Mouse (Mus musculus) kidney, postnatal 14 days (tissue): ENCODE results near the gene Tinagl1.

ENCODE experiments used
- DNase-seq: peaks from one replicate; pipeline ENCODE4 v3.0.0; 2022; ENCODE audit warnings: mixed read lengths

Tinagl1 gene

DNA sequence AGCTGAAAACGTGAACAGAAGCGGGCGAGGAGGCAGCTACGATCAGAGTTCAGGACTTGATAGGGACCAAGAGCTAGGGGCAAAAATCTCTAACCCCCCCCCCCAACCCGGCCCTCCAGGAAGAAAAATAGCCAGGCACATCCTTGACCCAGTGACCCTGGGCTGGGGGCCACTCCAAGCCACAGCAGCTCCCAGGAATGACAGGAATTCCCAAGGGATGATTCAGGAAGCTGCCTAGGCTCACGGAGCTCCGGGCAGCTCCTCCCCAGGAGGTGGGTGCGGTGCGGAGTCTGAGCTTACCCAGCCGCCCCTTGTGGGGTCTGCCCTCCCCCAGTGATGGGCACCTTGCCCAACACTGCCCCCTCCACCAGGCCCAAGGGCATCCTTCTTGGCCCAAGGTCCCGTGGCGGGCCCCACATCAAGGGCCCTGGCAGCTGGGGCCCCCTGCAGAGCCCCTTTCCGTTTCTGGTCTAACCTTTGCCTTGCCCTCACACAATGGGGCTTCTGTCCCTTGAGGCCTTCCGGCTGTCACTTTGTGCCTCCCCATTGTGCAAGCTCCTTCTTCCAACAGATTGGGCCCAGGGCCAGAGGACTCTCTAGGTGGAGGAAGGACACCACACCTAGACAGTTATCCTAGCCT is at the start of gene Tinagl1:
Tinagl1 (minus strand) TSS at position 51 of the 640 bp plus-strand sequence.
- DNase-seq: peak; percentile 78

DNA sequence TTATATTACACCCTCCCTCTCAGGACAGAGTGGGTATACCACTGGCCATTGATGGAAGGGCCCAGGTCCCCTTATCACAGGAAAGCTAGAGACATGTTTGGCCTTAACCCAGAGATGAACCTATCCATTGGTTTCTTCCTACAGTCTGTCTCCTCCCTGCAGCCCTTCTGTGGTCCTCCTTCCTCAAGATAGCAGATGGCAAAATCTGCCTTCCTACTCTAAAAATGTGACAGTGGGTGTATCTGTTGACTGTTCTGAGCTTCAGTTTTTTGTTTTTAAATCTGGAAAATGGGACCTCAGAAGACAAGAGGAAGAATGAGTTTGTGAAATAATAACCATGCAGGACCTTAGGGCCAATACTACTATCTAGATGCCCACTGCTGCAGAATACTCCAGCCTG is 49.1 kb upstream of the Tinagl1 start:
- DNase-seq: no peak

DNA sequence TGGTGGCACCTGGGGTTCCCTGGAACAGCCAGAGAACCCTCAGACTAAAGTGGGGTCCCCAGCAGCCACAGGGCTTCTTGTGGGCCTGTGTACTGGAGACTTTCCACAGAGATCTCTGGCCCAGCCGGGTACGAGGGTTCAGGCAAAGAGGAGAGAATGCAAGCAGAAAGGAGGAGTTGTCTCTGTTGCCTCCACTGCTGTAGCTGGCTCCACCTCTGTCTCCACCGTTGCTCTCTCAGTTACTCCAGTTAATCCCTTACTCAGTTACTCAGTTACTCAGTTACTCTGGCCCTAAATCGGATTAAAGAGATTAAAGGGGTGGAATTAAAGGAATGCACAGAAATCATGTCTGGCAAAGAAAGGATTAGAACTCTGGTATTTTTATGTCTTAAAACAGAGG is 47.3 kb upstream of the Tinagl1 start, which contains the start of gene Gm853:
Gm853 (minus strand) TSS at position 223 of the 400 bp plus-strand sequence.
- DNase-seq: peak; percentile 15

DNA sequence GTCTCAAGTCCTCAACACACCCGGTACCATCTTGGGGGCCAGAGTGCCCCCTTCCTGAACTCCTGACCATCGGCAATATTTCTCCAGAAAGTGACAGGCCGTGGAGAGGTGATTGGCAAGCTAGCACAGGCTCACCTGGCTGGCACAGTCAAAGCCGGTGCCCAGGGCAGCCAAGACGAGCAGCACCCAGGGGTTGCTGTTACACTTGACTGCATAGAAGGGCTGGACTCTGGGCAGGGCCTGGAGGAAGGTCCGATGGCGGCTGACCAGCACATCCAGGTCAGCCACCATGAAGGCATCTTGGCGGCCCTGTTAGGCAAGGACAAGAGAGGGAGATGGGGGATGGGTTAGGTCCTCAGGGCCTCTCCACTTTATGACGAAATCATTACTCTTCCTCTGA is 45.3 kb upstream of the Tinagl1 start:
- DNase-seq: peak; percentile 52

DNA sequence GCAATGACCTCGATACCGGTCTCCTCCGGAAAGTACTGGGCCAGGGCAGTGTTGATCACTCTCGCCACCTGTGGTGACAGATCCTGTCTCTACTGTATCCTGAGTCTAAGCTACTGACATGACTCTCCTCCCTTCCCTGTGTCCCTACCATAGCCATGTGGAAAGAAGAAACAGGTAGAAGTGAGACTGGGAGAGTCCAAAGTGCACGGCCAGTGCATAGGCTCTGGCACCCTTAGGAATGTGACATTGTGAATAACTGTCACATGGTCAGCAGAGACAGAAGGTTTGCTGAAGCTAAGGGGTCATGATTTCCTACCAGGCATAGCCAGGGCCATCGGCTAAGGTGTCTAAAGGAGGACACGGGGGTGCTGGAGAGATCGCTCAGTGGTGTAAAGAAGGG is 40.5 kb upstream of the Tinagl1 start:
- DNase-seq: peak; percentile 18

DNA sequence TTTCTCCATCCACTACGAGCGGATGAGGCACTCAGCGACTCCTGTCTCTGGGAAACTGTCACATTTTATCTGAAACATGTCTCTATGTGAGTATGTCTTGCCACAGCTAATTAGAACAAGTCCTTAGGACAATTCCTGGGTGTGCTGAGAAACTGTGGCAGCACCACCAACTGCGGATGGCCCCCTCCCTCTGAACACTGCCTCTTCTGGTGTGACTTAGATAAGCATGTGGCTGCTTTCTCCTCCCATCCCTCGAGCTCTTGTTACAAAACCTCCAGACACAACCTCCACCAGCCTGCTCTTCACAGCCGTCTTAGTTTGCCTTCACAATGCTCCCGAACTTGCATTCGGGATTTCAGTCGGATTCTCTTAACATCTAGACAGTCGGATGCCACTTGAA is 38.9 kb upstream of the Tinagl1 start:
- DNase-seq: no peak

DNA sequence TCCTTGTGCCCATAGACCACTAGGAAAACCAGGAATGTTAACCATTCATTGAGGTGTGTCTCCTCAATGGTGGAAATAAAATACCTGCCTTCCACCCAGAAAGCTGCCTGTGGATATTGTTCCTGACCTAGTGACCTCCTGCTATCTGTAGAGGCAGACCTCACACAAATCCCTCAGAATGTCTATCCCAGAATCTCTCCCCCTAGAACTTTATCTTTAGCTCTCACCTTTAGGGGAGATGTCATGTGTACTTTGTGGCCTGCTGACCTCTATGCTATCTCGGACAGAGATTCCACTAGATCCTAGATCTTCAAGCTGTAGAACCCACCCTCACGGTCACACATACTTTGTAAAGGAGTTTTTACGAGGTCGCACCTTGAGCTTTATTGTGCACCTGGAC is 38.3 kb upstream of the Tinagl1 start:
- no peak for DNase-seq

DNA sequence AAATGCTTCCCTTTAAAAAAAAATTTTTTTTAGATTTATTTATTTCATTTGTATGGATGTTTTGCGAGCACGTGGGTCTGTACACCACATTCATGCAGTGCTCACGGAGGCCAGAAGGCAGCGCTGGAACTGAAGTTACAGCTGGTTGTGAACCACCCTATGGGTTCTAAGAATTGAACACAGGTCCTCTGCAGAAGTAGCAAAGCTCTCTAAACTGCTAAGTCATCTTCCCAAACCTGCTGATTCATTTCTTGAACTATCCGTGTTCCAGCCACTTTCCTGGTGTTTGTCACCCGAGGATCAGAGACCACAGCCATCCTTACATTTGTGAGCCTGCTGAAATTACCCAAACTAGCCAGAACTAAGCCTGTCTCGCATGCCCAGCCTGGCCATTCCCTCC is 37.5 kb upstream of the Tinagl1 start:
- no peak for DNase-seq

DNA sequence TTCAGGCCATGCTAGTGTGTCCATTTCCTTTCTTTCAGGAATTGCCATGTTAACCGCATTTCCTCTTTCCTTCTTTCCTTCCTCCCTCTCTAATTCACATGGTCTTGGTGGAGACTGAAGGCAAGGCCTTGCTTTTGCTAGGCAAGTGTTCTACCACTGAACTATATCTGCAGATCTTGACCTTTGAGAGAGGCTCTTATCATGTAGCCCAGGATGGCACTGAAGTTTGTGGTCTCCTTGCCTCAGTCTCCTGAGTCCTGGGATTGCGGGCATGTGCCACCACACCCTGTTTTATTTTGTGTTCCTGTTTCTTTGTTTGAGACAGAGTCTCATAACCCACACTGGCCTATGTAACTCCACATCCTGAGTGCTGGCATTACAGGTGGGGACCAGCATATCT is 36.9 kb upstream of the Tinagl1 start:
- no peak for DNase-seq

DNA sequence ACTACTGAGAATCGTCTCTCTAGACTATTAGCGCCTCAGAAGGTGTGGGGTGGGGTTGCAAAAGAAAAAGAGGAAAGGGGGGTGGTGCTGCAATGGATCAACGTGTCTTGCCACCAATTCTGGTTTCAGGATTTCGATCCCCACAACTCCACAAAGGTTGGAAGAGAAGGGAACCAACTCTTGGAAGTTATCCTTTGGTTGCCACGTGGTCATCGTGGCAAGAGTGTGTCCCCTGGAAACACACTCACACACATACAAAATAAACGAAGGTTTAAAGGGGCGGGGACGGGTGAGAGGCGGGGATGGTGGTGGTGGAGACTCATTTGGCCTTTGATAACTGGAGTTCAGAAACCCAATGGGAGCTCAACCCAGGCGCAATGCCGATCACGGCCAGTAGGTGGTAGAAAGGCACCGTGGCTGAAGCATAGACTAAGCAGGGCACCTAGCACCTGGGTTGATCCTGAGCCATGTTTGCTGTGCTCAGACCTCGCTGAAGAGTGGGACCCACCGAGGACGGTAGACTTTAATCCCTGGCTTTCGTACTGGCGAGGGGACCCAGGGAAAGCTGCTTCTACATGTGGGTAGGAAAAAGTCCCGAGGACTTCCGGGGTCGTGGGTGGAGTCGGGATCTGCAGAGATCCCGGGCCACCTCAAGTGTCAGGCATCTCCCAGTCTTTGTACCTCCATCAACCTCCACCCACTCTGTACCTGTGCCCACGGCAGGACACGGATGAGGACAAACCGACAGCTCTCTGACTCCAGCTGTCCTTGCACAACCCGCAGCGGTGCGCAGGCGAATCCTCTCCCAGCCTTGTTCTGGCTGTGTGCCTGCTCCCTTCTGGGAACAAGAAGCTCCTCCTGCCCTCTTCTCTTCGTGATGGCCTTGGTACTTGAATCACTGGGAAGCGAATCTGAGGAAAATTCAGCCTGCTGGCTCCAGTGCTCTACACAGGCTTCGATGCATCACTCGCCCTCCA is 24.1 kb upstream of the Tinagl1 start:
- DNase-seq: peak; percentile 90

DNA sequence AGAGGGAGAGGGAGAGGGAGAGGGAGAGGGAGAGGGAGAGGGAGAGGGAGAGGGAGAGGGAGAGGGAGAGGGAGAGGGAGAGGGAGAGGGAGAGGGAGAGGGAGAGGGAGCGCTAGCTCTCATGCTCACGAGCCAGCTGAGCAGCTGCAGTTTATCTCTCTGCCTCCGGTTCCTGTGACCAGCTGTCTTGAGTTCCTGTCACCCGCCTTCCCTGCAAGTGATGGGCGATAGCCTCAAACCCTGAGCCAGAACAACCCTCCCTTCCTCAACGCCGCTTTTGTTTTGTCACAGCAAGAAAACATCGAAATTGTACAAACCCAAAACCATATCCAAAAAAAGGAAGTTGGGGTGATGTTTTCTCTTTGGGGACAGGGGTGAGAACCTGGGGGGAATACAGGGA is 21.6 kb upstream of the Tinagl1 start:
- no peak for DNase-seq

DNA sequence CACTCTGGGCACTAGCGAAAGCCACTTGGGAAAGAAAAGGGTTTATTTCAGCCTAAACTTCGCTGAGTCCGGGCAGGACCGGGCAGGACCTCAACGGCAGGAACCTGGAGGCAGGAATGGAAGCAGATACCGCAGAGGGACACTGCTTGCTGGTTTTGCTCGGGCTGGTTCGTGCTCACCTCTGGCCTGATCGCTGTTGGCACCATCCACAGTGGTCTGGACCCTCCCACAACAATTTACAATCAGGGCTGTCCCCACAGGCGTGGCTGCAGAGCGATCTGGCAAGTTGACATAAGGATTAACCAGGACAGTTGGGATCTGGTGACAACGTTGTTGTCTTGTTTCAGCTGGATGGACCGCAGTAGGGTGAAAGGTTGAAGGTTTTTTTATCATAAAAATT is 21.0 kb upstream of the Tinagl1 start:
- DNase-seq: no peak

DNA sequence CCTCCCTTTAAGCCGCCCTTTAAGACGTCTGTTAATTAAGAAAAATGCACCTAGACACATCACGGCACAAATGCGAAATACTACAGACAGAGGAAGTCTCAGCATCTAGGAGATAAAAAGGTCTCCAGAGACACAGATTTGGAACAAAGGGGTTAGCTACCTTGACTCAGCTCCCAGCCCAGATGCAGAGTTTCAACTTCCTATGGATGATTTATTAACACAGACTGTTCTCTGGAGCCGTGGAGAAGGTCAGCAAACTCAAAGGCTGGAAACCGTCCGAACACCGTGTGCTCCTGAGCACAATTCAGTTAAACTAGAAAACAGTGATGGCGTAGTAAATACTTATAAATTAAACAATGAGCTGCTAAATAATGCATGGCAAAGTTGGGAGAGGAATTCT is 17.3 kb upstream of the Tinagl1 start:
- DNase-seq: peak; percentile 60

DNA sequence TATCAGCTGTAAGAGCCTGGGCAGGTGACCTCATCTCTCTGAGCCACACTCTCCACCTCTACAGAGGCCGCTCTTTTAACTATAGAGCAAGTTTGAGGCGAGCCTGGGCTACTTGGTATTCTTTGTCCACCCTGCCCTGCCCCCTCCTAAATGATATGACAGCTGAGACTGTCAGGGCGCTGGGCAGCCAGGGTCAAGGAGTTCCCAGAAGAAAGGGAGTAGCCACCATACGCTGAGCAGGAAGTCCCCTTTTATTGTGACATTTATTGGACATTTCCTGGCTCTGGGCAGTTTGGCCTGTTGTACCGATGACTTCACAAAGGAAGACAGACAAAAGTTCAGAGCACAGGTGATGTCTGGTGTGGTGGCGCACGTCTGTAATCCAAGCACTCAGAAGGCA is 14.7 kb upstream of the Tinagl1 start:
- no peak for DNase-seq

DNA sequence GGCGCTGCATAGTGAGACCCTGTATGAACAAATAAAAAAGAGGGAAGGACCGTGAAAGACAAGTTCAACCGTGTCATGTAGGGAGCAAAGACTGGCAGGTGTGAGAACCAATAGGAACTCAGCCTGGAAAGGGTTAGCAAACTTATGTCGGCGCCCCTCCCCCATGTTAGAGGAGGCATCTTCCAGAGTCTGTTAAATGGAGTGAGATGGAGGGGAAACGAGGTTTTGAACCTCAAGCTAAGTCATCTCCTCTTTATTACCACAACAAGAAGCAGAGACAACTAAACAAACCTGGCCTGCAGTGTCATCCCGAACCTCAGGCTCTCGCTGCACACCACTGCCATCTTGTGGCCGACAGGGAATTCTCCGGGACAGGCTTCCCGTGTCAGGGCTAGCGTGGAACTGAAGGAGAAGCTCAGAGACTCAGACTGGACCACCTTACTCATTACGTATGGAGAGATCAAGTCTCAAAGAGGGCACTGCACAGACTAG is 13.9 kb upstream of the Tinagl1 start:
- peak; percentile 91 for DNase-seq

DNA sequence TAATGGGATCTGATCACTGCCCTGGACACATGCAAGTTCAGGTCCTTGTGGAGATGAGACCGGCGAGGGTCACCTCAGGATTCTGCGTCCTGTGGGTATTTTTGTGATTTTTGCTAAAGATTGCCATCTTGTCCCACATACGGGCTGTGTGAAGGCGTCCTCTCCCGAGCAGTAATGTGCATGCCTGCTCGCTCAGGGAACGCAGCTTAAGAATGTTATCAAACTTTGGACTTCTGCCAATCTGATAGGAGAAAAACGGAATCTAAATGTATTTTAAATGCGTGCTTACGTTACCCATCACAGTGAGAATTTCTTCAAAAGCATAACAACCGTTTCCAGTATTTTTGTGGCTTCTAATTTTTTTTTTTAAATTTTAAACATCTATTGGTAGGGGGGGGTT is 12.0 kb upstream of the Tinagl1 start:
- no peak for DNase-seq

DNA sequence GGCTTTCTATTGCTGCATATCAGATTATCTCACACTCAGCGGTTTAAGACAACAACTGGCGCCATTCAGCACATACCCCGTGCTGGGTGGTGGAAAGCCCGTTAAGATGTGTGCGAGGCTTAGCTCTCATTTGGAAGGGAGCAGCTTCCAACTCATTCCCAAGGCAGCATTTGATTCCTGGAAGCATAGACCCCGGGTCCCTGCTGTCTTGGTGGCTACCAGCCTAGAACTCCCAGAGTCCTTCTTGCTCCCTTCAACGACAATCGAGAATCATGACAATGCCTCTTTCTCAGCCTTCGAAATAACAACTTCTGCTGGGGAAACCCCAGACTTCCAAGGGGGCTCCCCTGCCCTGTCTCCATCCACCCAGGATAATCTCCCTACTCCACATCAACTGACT is 11.5 kb upstream of the Tinagl1 start:
- DNase-seq: no peak

DNA sequence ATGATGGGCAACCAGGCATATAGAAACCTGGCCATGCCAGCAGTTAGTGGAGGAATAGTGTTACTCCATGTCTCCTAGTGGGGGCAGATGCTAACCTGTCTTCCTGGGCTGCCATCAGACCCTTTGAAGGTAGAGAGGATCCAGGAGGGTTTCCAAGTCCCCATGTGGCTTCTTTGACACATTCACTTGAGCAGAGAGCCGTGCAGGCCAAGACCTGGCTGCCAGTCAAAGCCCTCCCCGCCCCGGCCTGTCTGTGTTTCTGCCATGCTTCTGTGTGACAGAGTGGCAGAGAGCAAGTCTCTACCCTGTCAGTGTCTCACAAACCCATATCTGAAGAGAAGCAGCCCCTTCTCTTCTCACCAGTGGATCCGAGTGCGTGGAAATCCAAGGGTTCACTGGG is 9.0 kb upstream of the Tinagl1 start:
- no peak for DNase-seq

DNA sequence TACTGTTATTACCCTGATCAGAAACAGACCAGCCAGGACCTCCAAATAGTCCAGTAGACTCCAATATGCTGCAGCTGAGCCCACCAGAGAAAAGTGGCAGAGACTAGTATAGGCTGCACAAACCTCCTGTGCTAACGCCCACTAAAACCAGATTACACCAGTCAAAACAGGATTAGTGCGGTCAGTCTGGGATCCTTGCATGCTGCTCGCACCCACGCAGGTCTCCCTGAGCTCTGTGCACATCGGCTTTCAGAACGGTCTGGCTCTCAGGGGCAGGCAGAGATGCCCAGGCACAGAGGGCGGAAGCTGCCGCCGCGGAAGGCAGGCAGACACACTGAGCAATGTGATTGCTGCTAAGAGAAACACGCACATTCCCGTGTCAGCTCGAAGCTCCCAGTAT is 8.1 kb upstream of the Tinagl1 start:
- DNase-seq: no peak

DNA sequence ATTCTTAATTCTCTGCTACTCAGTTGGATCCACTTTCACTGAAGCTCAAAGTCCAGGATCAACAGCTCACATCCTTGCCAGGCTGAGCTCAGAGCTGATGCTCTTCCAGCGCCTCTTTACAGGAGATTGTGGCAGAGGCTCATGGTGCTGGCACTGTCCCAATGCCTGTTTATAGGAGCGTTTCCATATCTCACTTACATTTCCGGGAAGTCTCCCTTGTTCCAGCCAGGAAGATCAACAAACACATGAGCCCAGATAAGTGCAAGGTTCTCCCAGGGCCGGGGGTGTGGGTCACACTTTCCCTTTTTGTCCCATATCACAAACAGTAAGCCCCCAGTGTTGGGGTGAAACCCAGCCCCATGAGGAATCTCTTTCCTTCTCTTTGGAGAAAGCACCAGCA is 7.0 kb upstream of the Tinagl1 start:
- peak; percentile 64 for DNase-seq

DNA sequence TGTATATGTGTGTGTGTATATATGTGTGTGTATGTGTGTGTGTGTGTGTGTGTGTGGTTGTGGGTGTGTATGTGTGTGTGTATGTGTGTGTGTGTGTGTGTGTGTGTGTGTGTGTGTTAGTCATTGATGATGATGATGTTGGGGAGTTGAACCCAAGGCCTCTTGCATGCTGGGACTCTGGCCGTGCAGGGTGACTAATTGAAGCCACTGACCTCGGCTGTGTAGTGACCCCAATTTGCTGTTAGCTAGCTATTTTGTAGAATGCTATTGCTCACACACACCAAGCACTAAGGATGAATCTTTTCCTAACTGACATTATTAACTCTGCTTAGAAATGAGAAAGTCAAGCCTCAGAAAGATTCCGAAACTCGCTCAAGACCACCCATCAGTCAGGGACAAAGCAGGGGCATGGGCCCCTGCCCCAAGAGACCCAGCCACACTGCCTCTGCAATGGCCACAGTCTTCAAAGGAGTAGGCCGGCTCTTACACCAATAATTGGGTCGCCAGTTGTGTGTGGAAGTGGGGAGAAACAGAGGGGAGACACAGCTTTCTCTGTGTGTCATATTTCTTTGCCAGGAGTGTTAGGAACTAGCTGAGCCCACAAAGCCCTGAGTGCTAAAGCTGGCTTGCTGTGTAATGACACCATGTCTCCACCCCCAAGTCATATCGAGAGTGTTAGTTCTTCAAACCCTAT is 6.1 kb upstream of the Tinagl1 start:
- DNase-seq: no peak

DNA sequence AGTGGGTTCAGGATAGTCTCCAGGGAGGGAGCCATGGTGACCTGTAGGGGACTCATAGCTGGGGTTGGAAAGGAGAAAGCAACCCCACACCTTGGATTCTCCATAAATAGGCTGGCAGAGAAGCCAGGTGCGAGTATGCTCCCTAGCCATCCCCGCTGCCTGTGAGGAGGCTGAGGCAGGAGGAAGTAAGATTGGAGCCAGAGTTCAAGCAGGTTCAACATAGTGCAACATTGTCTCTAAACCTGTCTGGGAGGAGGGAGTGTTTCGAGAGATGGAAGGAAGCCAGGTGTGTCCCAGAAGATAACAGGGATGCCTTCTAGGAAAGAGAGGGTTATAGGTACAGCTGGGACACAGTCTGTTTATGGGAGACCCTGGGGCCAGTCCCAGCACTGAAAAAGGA is 5.0 kb upstream of the Tinagl1 start:
- no peak for DNase-seq

DNA sequence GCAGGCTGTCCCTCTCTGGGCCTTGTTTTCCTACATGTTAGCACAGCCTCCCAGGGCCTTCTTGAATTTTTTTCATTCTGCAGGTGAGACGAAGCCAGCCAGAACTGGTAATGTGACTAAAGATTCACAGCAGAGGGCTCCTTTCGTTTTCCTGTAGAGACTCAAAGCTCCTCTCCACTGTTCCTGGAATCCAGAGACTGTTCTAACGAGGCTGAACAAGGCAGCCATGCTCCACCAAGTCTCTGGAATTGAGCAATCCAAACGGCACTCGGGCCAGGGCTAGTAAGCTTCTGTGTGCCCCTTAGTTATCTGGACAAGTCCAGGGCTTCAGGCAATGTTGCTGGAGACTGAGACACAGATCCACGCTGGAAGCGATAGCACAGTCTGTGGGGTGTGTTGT is 2.6 kb upstream of the Tinagl1 start:
- DNase-seq: no peak
